Comparison of ENCODE assay signal across 22 mouse cellular contexts in the genomic region with DNA sequence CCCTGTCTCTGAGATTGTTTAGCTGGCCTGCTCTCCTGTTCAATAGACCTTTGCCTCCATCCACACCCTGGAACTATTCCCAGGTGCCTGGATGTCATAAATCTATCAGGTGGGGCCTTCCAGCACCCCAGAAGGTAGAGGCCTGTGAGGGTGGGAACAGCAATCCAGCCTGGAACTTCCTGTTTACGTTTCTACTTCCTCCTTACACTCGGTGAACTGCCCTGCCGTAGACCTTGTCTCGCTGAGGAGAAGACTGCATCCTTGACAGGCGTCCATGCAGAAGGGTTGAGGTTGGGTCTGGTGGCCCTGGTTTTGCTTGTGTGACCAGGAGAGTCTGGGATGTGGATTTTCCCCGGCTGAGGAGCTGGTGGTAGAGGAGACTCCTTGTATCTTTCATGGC. TPM values are rescaled to one million over a fixed set of nuclear protein-coding genes. Genes with fewer than 3 reads are reported as not detected.
"Had no signal": no experiment of that assay in that cellular context is flagged by ENCODE, and none has a peak within 500 bp of the region (broad histone marks: within the 10 kb centered on the region; RNA-seq: fewer than 3 reads in every experiment).

No protein-coding gene starts in this region.

- ATAC-seq: lung, postnatal 0 days had no signal

- H3K27ac ChIP-seq: limb, embryonic 12.5 days; liver, embryonic 14.5 days; midbrain, embryonic 10.5 days; neural tube, embryonic 12.5 days had no signal

- H3K9ac ChIP-seq: limb, embryonic 12.5 days; liver, embryonic 14.5 days; neural tube, embryonic 12.5 days had no signal

- H3K4me2 ChIP-seq: limb, embryonic 12.5 days; neural tube, embryonic 12.5 days had no signal

- H3K27me3 ChIP-seq: limb, embryonic 12.5 days; neural tube, embryonic 12.5 days had no signal

- H3K36me3 ChIP-seq: limb, embryonic 12.5 days; midbrain, embryonic 10.5 days; neural tube, embryonic 12.5 days had no signal

- DNase-seq: kidney, adult 2 months; kidney, postnatal 25 days; liver; lung, adult 2 months; lung, postnatal 36 days; midbrain, embryonic 14.5 days; thymus, postnatal 4 days had no signal

- H3K9me3 ChIP-seq: limb, embryonic 12.5 days; midbrain, embryonic 10.5 days; neural tube, embryonic 12.5 days had no signal

- H3K4me3 ChIP-seq: limb, embryonic 12.5 days; midbrain, embryonic 10.5 days; neural tube, embryonic 12.5 days had no signal

- H3K4me1 ChIP-seq: limb, embryonic 12.5 days; midbrain, embryonic 10.5 days; neural tube, embryonic 12.5 days had no signal

RNA-seq across cellular contexts. Expression of a gene that starts 5.7 kb away (rescaled TPM):
- total RNA-seq: layer of hippocampus, adult 18-20 months; layer of hippocampus, postnatal 10 days; left cerebral cortex, adult 18-20 months; left cerebral cortex, postnatal 14 days; megakaryocyte progenitor cell, adult 5-6 weeks; monocyte, adult 5-6 weeks; neutrophil, adult 5-6 weeks had no signal
- polyA plus RNA-seq: kidney, adult 2 months; kidney, embryonic 16.5 days; limb, embryonic 12.5 days; liver, embryonic 14.5 days; lung, adult 2 months; lung, postnatal 0 days; midbrain, embryonic 10.5 days; midbrain, embryonic 14.5 days; neural tube, embryonic 12.5 days; spleen, adult 2 months; stomach, embryonic 16.5 days had no signal
